Mouse (Mus musculus) erythroblast, embryonic 14.5 days (primary cell): ENCODE results near the gene Dlgap4. TPM values are rescaled to one million over a fixed set of nuclear protein-coding genes. Genes with fewer than 3 reads are reported as not detected.

Source experiments
- H3K27me3 ChIP-seq: 2 replicates; pipeline ENCODE4 v1.6.1; 2012; ENCODE audit warnings: inconsistent platforms; ENCODE audit not compliant: control insufficient read depth
- H3K36me3 ChIP-seq: 2 replicates; pipeline ENCODE4 v1.6.1; 2012; ENCODE audit warnings: mild to moderate bottlenecking, inconsistent platforms; ENCODE audit not compliant: control insufficient read depth
- H3K4me1 ChIP-seq: 2 replicates; pipeline ENCODE4 v1.6.1; 2012; ENCODE audit warnings: inconsistent platforms; ENCODE audit not compliant: control insufficient read depth
- H3K4me3 ChIP-seq: replicated peaks from 2 replicates; pipeline ENCODE3; 2012; ENCODE audit warnings: moderate library complexity, mild to moderate bottlenecking, inconsistent platforms
- H3K9me3 ChIP-seq: 2 replicates; pipeline ENCODE4 v1.6.1; 2012; ENCODE audit warnings: low read length, inconsistent platforms, mixed read lengths; ENCODE audit not compliant: control insufficient read depth
- GATA1 ChIP-seq: IDR thresholded peaks from 2 replicates; pipeline ENCODE4 v1.6.1; 2012; ENCODE audit warnings: low read length, inconsistent platforms, mixed read lengths
- TAL1 ChIP-seq: IDR thresholded peaks from 3 replicates; pipeline ENCODE4 v1.6.1; 2012; ENCODE audit warnings: low read length, inconsistent platforms, mixed read lengths
- polyA plus RNA-seq: library from polyadenylated mRNA; stranded (reverse); fragments of >175 nt; gene quantifications from 2 replicates; pipeline ENCODE4 v1.2.3, GENCODE M21; 2012

Dlgap4 gene
- polyA plus RNA-seq, 1 experiment = 2.2 TPM

- no peaks in the 10 kb centered on the region for H3K36me3 ChIP-seq
- no peak for TF ChIP-seq TAL1
- no peak for TF ChIP-seq GATA1
Measured at GRCm38 (mm10) chr2:156614661-156615654, 1.5 kb downstream of the Dlgap4 start.

GRCm38 (mm10) chr2:156616513-156616912, 3.0 kb downstream of the Dlgap4 start:
- Histone ChIP-seq H3K4me3 (no peak overlapping the region), H3K27me3 (peaks cover 60% of the 10 kb centered on the region), H3K36me3 (no peaks in the 10 kb centered on the region), H3K4me1 (no peaks in the 10 kb centered on the region), H3K9me3 (no peaks in the 10 kb centered on the region)
- TF ChIP-seq TAL1 (no peak), GATA1 (no peak)

More at GRCm38 (mm10) chr2:156614661-156615654, 1.5 kb downstream of the Dlgap4 start:
- H3K27me3 ChIP-seq = peaks cover 72% of the 10 kb centered on the region
- no peaks in the 10 kb centered on the region for H3K9me3 ChIP-seq
- H3K4me3 ChIP-seq = no peak overlapping the region
- H3K4me1 ChIP-seq = no peaks in the 10 kb centered on the region

GRCm38 (mm10) chr2:156617536-156617935, 4.0 kb downstream of the Dlgap4 start:
- TF ChIP-seq TAL1 (no peak), GATA1 (no peak)
- Histone ChIP-seq H3K27me3 (peaks cover 50% of the 10 kb centered on the region), H3K36me3 (no peaks in the 10 kb centered on the region), H3K4me1 (no peaks in the 10 kb centered on the region), H3K4me3 (no peak overlapping the region), H3K9me3 (no peaks in the 10 kb centered on the region)

GRCm38 (mm10) chr2:156620874-156621273, 7.4 kb downstream of the Dlgap4 start:
- Histone ChIP-seq H3K9me3 (no peaks in the 10 kb centered on the region), H3K4me3 (no peak overlapping the region), H3K27me3 (peaks cover 16% of the 10 kb centered on the region), H3K4me1 (no peaks in the 10 kb centered on the region), H3K36me3 (no peaks in the 10 kb centered on the region)
- TF ChIP-seq TAL1 (no peak), GATA1 (no peak)

GRCm38 (mm10) chr2:156621449-156621848, 7.9 kb downstream of the Dlgap4 start:
- Histone ChIP-seq H3K27me3 (peaks cover 11% of the 10 kb centered on the region), H3K9me3 (no peaks in the 10 kb centered on the region), H3K4me3 (no peak overlapping the region), H3K36me3 (no peaks in the 10 kb centered on the region), H3K4me1 (no peaks in the 10 kb centered on the region)
- TF ChIP-seq GATA1 (no peak), TAL1 (no peak)

- Histone ChIP-seq H3K27me3 (peaks cover 3% of the 10 kb centered on the region), H3K4me3 (no peak overlapping the region), H3K9me3 (no peaks in the 10 kb centered on the region), H3K4me1 (no peaks in the 10 kb centered on the region), H3K36me3 (no peaks in the 10 kb centered on the region)
- TF ChIP-seq TAL1 (no peak), GATA1 (no peak)
Measured at GRCm38 (mm10) chr2:156622192-156622591, 8.7 kb downstream of the Dlgap4 start.

GRCm38 (mm10) chr2:156623246-156623645, 9.7 kb downstream of the Dlgap4 start:
- Histone ChIP-seq H3K4me3 (no peak overlapping the region), H3K27me3 (no peaks in the 10 kb centered on the region; the same call in 1 of the 2 replicates), H3K36me3 (no peaks in the 10 kb centered on the region), H3K4me1 (no peaks in the 10 kb centered on the region), H3K9me3 (no peaks in the 10 kb centered on the region)
- TF ChIP-seq GATA1 (no peak), TAL1 (no peak)

GRCm38 (mm10) chr2:156625307-156625706, 11.8 kb downstream of the Dlgap4 start:
- no peaks in the 10 kb centered on the region for H3K27me3 ChIP-seq
- TF ChIP-seq GATA1 = no peak
- no peak for TF ChIP-seq TAL1

GRCm38 (mm10) chr2:156626119-156626518, 12.6 kb downstream of the Dlgap4 start:
- no peak for TF ChIP-seq TAL1
- no peak for TF ChIP-seq GATA1
- H3K4me3 ChIP-seq = no peak overlapping the region
- H3K9me3 ChIP-seq = peaks cover 6% of the 10 kb centered on the region
- H3K4me1 ChIP-seq = no peaks in the 10 kb centered on the region
- H3K36me3 ChIP-seq = no peaks in the 10 kb centered on the region
- no peaks in the 10 kb centered on the region for H3K27me3 ChIP-seq

More at GRCm38 (mm10) chr2:156625307-156625706, 11.8 kb downstream of the Dlgap4 start:
- no peak overlapping the region for H3K4me3 ChIP-seq
- no peaks in the 10 kb centered on the region for H3K36me3 ChIP-seq
- no peaks in the 10 kb centered on the region for H3K4me1 ChIP-seq
- H3K9me3 ChIP-seq = peaks cover 2% of the 10 kb centered on the region
